Mouse (Mus musculus): Measurements from ENCODE around the gene 4930544D05Rik.

DNA sequence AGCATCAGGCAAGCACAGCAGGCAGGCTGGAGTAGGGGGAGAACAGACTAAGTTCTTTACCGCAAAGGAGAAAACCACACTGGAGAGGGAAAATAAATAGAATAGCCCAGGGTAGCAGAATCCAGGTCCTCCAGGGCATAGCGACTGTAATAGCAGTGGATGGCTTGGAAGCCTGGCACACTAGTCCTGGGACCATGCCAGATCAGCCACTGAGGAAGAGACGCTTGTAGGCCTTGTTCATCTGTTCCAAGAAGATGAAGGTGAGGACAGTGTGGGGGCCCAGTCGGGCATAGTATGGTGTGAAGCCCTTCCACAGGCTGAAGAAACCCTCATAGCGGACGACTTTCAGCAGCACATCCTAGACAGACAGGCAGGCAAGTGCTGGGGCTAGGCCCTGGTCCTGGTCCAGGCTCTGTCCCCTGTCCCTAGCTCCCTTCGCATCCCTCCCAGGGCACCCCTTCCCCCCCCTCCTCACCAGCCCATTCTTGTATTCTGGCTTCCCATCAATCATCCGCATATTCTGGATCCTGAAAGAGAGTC is 29.0 kb downstream of the 4930544D05Rik start:
- TF ChIP-seq CTCF (IDR thresholded peaks at IDR 0.05; ENCODE audit: borderline replicate concordance, insufficient read depth, low read length) (no peak), POLR2A (IDR thresholded peaks at IDR 0.05; ENCODE audit: low read depth, low read length) (no peak)
